Mouse (Mus musculus): ENCODE measurements around the gene Esrrb. TPM values are rescaled to one million over a fixed set of nuclear protein-coding genes. Genes with fewer than 3 reads are reported as not detected.

Gene Esrrb
- total RNA-seq (2014; fragmentation: Nextera tagmentation) (not detected in 2 replicates), total RNA-seq (2017) (not detected in 2 replicates)

GRCm38 (mm10) chr12:86360696-86361631, at the start of gene Esrrb:
Gene Esrrb, plus strand, starts transcription at chr12:86361117.
- no peak for ATAC-seq (replicated peaks; ENCODE audit: low FRiP score, low TSS enrichment, poor library complexity, severe bottlenecking)

GRCm38 (mm10) chr12:86320629-86321028, 40.3 kb upstream of the Esrrb start:
- ATAC-seq (replicated peaks; ENCODE audit: low FRiP score, low TSS enrichment, poor library complexity, severe bottlenecking), result no peak

GRCm38 (mm10) chr12:86324297-86324696, 36.6 kb upstream of the Esrrb start:
- ATAC-seq (replicated peaks; ENCODE audit: low FRiP score, low TSS enrichment, poor library complexity, severe bottlenecking), result no peak

GRCm38 (mm10) chr12:86329813-86330212, 31.1 kb upstream of the Esrrb start:
- ATAC-seq (replicated peaks; ENCODE audit: low FRiP score, low TSS enrichment, poor library complexity, severe bottlenecking), result no peak

- ATAC-seq (replicated peaks; ENCODE audit: low FRiP score, low TSS enrichment, poor library complexity, severe bottlenecking), result no peak
These were observed 30.2 kb upstream of the Esrrb start for GRCm38 (mm10) chr12:86330684-86331083.

GRCm38 (mm10) chr12:86331248-86331647, 29.7 kb upstream of the Esrrb start:
- ATAC-seq (replicated peaks; ENCODE audit: low FRiP score, low TSS enrichment, poor library complexity, severe bottlenecking), result no peak

GRCm38 (mm10) chr12:86336209-86336608, 24.7 kb upstream of the Esrrb start:
- ATAC-seq (replicated peaks; ENCODE audit: low FRiP score, low TSS enrichment, poor library complexity, severe bottlenecking), result no peak

- ATAC-seq (replicated peaks; ENCODE audit: low FRiP score, low TSS enrichment, poor library complexity, severe bottlenecking), result no peak
These were observed 24.0 kb upstream of the Esrrb start for GRCm38 (mm10) chr12:86336887-86337286.

GRCm38 (mm10) chr12:86349477-86349876, 11.4 kb upstream of the Esrrb start:
- no peak for ATAC-seq (replicated peaks; ENCODE audit: low FRiP score, low TSS enrichment, poor library complexity, severe bottlenecking)

- no peak for ATAC-seq (replicated peaks; ENCODE audit: low FRiP score, low TSS enrichment, poor library complexity, severe bottlenecking)
These were observed 1.5 kb upstream of the Esrrb start for GRCm38 (mm10) chr12:86359406-86359805.

GRCm38 (mm10) chr12:86359873-86360272, 1.0 kb upstream of the Esrrb start:
- no peak for ATAC-seq (replicated peaks; ENCODE audit: low FRiP score, low TSS enrichment, poor library complexity, severe bottlenecking)

- no peak for ATAC-seq (replicated peaks; ENCODE audit: low FRiP score, low TSS enrichment, poor library complexity, severe bottlenecking)
These were observed 3.4 kb downstream of the Esrrb start for GRCm38 (mm10) chr12:86364285-86364684.

- ATAC-seq (replicated peaks; ENCODE audit: low FRiP score, low TSS enrichment, poor library complexity, severe bottlenecking), result no peak
These were observed 3.8 kb downstream of the Esrrb start for GRCm38 (mm10) chr12:86364756-86365155.

- no peak for ATAC-seq (replicated peaks; ENCODE audit: low FRiP score, low TSS enrichment, poor library complexity, severe bottlenecking)
These were observed 9.9 kb downstream of the Esrrb start for GRCm38 (mm10) chr12:86370611-86371383.

GRCm38 (mm10) chr12:86374286-86374685, 13.4 kb downstream of the Esrrb start:
- ATAC-seq (replicated peaks; ENCODE audit: low FRiP score, low TSS enrichment, poor library complexity, severe bottlenecking), result no peak

GRCm38 (mm10) chr12:86379672-86380213, 18.8 kb downstream of the Esrrb start:
- ATAC-seq (replicated peaks; ENCODE audit: low FRiP score, low TSS enrichment, poor library complexity, severe bottlenecking), result no peak

- ATAC-seq (replicated peaks; ENCODE audit: low FRiP score, low TSS enrichment, poor library complexity, severe bottlenecking), result no peak
These were observed 22.9 kb downstream of the Esrrb start for GRCm38 (mm10) chr12:86383803-86384202.

- no peak for ATAC-seq (replicated peaks; ENCODE audit: low FRiP score, low TSS enrichment, poor library complexity, severe bottlenecking)
These were observed 26.9 kb downstream of the Esrrb start for GRCm38 (mm10) chr12:86387671-86388270.

- ATAC-seq (replicated peaks; ENCODE audit: low FRiP score, low TSS enrichment, poor library complexity, severe bottlenecking), result no peak
These were observed 33.9 kb downstream of the Esrrb start for GRCm38 (mm10) chr12:86394773-86395172.

- no peak for ATAC-seq (replicated peaks; ENCODE audit: low FRiP score, low TSS enrichment, poor library complexity, severe bottlenecking)
These were observed 34.4 kb downstream of the Esrrb start for GRCm38 (mm10) chr12:86395326-86395725.
